Mouse (Mus musculus) neural tube, embryonic 15.5 days (tissue): ENCODE results near the gene Sufu. TPM values are rescaled to one million over a fixed set of nuclear protein-coding genes. Genes with fewer than 3 reads are reported as not detected.

ENCODE experiments used
- ATAC-seq: fragments of 200-750 bp; cut with Nextera tagmentation; 2 replicates; pipeline ENCODE4 v1.8.0; 2017; ENCODE audit warnings: mild to moderate bottlenecking, moderate TSS enrichment, moderate library complexity; ENCODE audit not compliant: low FRiP score
- H3K27ac ChIP-seq: fragments of 300-500 bp; sonication (generic); replicated peaks from 2 replicates; pipeline ENCODE4 v1.5.1; 2015; ENCODE audit warnings: mild to moderate bottlenecking, inconsistent platforms
- H3K27me3 ChIP-seq: fragments of 300-500 bp; sonication (generic); replicated peaks from 2 replicates; pipeline ENCODE4 v1.6.1; 2015; ENCODE audit warnings: inconsistent platforms
- H3K36me3 ChIP-seq: fragments of 300-500 bp; sonication (generic); 2 replicates; pipeline ENCODE4 v1.6.1; 2015; ENCODE audit warnings: inconsistent platforms
- H3K4me1 ChIP-seq: fragments of 300-500 bp; sonication (generic); 2 replicates; pipeline ENCODE4 v1.6.1; 2015; ENCODE audit warnings: inconsistent platforms
- H3K4me2 ChIP-seq: fragments of 300-500 bp; sonication (generic); 2 replicates; pipeline ENCODE4 v1.6.1; 2015; ENCODE audit warnings: inconsistent platforms, mild to moderate bottlenecking, moderate library complexity
- H3K4me3 ChIP-seq: fragments of 300-500 bp; sonication (generic); replicated peaks from 2 replicates; pipeline ENCODE4 v1.5.1; 2015; ENCODE audit warnings: mild to moderate bottlenecking, inconsistent platforms
- H3K9ac ChIP-seq: fragments of 300-500 bp; sonication (generic); replicated peaks from 2 replicates; pipeline ENCODE4 v1.6.1; 2015; ENCODE audit warnings: mild to moderate bottlenecking, inconsistent platforms
- H3K9me3 ChIP-seq: fragments of 300-500 bp; sonication (generic); replicated peaks from 2 replicates; pipeline ENCODE4 v1.6.1; 2016; ENCODE audit warnings: inconsistent platforms
- WGBS: fragments of 180-500 bp; shearing (Covaris S2); methylation state at CpG from one replicate; pipeline ENCODE4 v1.1.7; 2015; ENCODE audit warnings: mixed read lengths; 5-methylcytosine and 5-hydroxymethylcytosine counted together
- polyA plus RNA-seq: library from polyadenylated mRNA; unstranded; fragments of >200 nt; fragmentation: Nextera tagmentation; extraction: Ambion mirVana; gene quantifications from 2 replicates; pipeline ENCODE4 v1.2.1, GENCODE M21; 2015

The Sufu gene
- polyA plus RNA-seq: 18.3 and 21.4 TPM in 2 replicates

DNA sequence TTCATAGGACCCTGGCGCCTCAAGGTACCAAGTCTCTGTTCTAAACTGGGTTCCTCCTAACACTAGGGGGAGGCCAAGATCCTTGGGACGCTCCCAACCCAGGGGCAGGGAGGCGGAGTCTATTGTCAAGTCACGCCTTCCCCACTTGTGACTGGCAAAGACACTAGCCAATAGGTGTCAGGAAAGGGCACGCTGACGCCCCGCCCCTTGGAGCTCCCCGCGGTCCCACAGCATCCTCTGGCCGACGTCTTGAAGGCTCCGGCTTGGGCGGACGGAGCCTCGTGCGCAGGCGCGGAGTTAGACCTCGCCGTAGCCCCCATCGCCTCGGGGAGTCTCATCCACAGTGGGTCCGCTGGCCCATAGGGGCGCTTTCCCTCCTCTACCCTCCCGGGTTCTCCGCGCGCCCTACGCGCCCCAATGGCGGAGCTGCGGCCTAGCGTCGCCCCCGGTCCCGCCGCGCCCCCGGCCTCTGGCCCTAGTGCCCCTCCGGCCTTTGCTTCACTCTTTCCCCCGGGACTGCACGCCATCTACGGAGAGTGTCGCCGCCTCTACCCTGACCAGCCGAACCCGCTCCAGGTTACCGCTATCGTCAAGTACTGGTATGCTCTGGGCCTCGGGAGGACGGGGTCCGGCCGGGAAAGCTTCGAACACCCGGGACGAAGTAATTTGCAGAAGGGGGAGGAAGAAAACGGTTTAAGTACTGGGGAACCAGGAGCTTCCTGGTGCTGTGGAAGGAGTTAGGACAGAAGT is at the start of gene Sufu:
Gene Sufu, plus strand, starts transcription at position 211 of the 750 bp plus-strand sequence.
- Histone ChIP-seq H3K27ac (peak within 1 kb of the TSS; percentile 90), H3K9me3 (no peaks in the 10 kb centered on the region), H3K36me3 (0 out of 2 replicates have a peak, but pooled peaks cover 4% of the 10 kb centered on the region), H3K4me1 (peaks cover 64% of the 10 kb centered on the region), H3K4me2 (peak within 1 kb of the TSS; percentile 86), H3K4me3 (peak within 1 kb of the TSS; percentile 94), H3K9ac (peak within 1 kb of the TSS; percentile 94), H3K27me3 (no peaks in the 10 kb centered on the region)
- under 1% methylated on average over 54 of the region's 57 CpGs for WGBS
- ATAC-seq: peak; percentile 89

GRCm38 (mm10) chr19:46347146-46347545 is 49.5 kb upstream of the Sufu start:
- H3K27ac ChIP-seq: no peak overlapping the region
- H3K36me3 ChIP-seq: no peaks in the 10 kb centered on the region
- no peak overlapping the region for H3K4me3 ChIP-seq
- peaks cover 12% of the 10 kb centered on the region; the same call in 1 of the 2 replicates for H3K27me3 ChIP-seq
- H3K9ac ChIP-seq: no peak overlapping the region
- H3K4me2 ChIP-seq: no peak overlapping the region
- peaks cover 27% of the 10 kb centered on the region for H3K4me1 ChIP-seq
- H3K9me3 ChIP-seq: no peaks in the 10 kb centered on the region
- ATAC-seq: no peak
- WGBS: 100% methylated on average over 1 of the region's 1 CpGs

- WGBS: 29% methylated on average over 14 of the region's 14 CpGs
- no peaks in the 10 kb centered on the region for H3K36me3 ChIP-seq
- H3K27me3 ChIP-seq: peaks cover 12% of the 10 kb centered on the region; the same call in 1 of the 2 replicates
- H3K4me1 ChIP-seq: peaks cover 27% of the 10 kb centered on the region
- H3K9me3 ChIP-seq: no peaks in the 10 kb centered on the region
- H3K4me2 ChIP-seq: peak overlapping the region; percentile 73
- ATAC-seq: peak; percentile 29
- H3K4me3 ChIP-seq: peak overlapping the region; percentile 60
- H3K9ac ChIP-seq: peak overlapping the region; percentile 75
- peak overlapping the region; percentile 92 for H3K27ac ChIP-seq
Observed at GRCm38 (mm10) chr19:46347936-46348668, 48.6 kb upstream of the Sufu start.

DNA sequence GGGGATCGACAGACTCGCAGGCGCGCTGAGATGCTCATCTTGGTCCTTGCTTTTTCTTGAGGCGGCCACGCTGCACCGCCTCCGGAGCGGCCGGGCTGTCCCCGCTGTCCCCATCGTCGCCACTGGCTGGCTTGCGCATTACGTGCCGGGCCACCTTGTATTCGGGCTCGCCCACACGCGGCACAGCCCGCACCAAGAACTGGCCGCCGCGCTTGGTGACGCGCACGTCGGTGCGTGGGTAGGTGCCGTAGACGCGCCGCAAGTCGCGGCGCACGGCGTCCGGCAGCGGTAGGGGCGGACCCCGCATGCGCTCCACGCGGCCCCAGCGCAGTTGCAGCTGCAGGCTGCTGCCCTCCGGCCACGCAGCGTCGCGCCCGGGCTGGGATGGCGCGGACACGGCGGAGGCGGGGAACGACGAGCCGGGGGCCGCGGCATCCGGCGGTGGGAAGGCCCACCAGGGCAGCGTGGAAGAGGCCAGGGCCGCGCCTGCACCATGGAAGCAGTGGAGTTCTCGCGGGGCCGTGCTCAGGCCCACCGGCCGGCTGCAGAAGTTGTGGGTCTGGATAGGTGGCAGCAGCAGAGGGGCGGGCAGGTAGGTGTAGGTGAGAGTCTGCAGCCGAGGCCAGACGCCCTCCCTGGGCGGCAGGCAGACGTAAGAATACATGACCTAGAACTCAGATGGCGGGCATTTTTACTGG is 47.8 kb upstream of the Sufu start:
- Histone ChIP-seq H3K9ac (peak overlapping the region; percentile 75), H3K4me1 (peaks cover 27% of the 10 kb centered on the region), H3K4me2 (peak overlapping the region; percentile 73), H3K4me3 (peak overlapping the region; percentile 60), H3K36me3 (no peaks in the 10 kb centered on the region), H3K27ac (peak overlapping the region; percentile 92), H3K27me3 (0 out of 2 replicates have a peak, but pooled peaks cover 7% of the 10 kb centered on the region), H3K9me3 (no peaks in the 10 kb centered on the region)
- peak; percentile 95 for ATAC-seq
- WGBS: under 1% methylated on average over 78 of the region's 78 CpGs

GRCm38 (mm10) chr19:46349550-46349949 is 47.1 kb upstream of the Sufu start:
- Histone ChIP-seq H3K27me3 (0 out of 2 replicates have a peak, but pooled peaks cover 6% of the 10 kb centered on the region), H3K36me3 (no peaks in the 10 kb centered on the region), H3K4me3 (peak overlapping the region; percentile 60), H3K9ac (peak overlapping the region; percentile 75), H3K4me2 (peak overlapping the region; percentile 73), H3K27ac (peak overlapping the region; percentile 92; the same call in 1 of the 2 replicates), H3K9me3 (no peaks in the 10 kb centered on the region), H3K4me1 (peaks cover 27% of the 10 kb centered on the region)
- WGBS: 33% methylated on average over 6 of the region's 6 CpGs
- ATAC-seq: 0 out of 2 replicates have a peak, but pooled peaks have one; percentile 35

DNA sequence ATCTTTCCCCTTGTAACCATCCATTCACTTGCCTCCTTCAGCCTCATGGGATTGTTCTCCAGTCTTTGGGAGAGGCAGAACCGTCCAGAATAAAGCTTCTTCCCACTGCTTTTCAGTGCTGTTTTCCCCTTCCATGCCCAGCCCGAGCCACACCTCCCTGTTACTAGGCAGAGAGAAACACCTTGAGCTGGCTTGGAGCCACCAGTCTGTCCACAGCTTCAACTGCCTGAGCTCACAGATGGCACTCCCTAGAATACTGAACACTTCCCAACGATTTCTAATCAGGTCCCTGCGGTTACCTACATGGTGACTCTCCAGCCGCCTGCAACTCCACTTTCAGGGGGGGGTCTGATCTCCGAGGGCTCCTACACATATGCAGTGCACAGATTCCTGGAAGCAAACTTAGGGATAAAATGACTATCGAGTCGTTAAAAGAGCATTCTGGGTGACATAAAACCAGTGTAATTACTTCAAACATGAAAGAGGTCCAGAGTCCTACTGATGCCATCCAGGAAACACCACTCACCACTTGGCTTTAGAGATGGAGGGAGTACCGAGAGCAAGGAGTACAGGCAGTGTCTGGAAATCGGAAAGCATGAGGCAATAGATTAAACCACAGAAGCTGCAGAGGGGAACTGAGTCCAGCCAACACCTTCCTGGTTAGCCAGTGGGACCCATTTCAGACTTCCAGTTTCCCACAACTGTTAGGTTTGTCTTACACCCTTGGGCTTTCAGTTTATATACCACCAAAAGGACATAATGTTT is 46.3 kb upstream of the Sufu start, which contains the start of gene 2310034G01Rik:
Gene 2310034G01Rik, minus strand, starts transcription at position 135 of the 765 bp plus-strand sequence.
- H3K4me1 ChIP-seq: peaks cover 27% of the 10 kb centered on the region
- H3K9me3 ChIP-seq: no peaks in the 10 kb centered on the region
- no peak for ATAC-seq
- H3K9ac ChIP-seq: peak within 1 kb of the TSS; percentile 75
- H3K27ac ChIP-seq: peak within 1 kb of the TSS; percentile 92
- H3K4me2 ChIP-seq: peak within 1 kb of the TSS; percentile 73
- H3K4me3 ChIP-seq: peak within 1 kb of the TSS; percentile 60
- H3K36me3 ChIP-seq: no peaks in the 10 kb centered on the region
- 0 out of 2 replicates have a peak, but pooled peaks cover 3% of the 10 kb centered on the region for H3K27me3 ChIP-seq
- WGBS: 56% methylated on average over 10 of the region's 10 CpGs

DNA sequence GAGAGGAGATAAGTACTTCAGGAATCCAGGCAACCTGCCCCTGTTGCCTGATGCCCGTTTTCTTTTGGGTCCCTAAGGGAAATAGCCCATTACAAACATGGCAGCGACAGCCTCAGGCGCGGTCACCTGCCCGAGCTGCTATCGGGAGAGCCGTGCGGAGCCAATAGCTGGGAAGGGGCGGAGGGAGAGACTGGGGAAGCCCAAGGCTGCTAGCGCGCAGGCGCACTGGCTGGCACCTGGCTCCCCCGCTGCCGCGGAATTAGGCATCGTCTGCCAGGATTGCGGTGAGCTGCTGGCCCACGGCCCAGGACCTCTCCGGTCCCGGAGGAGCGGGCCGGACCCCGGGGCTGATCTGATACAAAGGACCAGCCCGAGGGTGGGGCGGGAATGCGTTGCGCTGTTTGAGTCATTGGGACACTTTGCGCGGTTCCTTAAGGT is 40.0 kb upstream of the Sufu start:
- peak overlapping the region; percentile 30 for H3K27ac ChIP-seq

GRCm38 (mm10) chr19:46357344-46358280 is 39.1 kb upstream of the Sufu start:
- ATAC-seq: no peak
- Histone ChIP-seq H3K27ac (no peak overlapping the region), H3K9me3 (no peaks in the 10 kb centered on the region), H3K27me3 (peaks cover 10% of the 10 kb centered on the region; the same call in 1 of the 2 replicates), H3K4me2 (peak overlapping the region; percentile 80), H3K4me1 (peaks cover 23% of the 10 kb centered on the region), H3K4me3 (peak overlapping the region; percentile 63), H3K36me3 (no peaks in the 10 kb centered on the region), H3K9ac (peak overlapping the region; percentile 76)
- 16% methylated on average over 25 of the region's 25 CpGs for WGBS

More for the DNA sequence above, 40.0 kb upstream of the Sufu start:
- no peaks in the 10 kb centered on the region for H3K36me3 ChIP-seq
- peaks cover 10% of the 10 kb centered on the region; the same call in 1 of the 2 replicates for H3K27me3 ChIP-seq
- ATAC-seq: peak; percentile 92
- H3K9ac ChIP-seq: peak overlapping the region; percentile 76
- peaks cover 23% of the 10 kb centered on the region for H3K4me1 ChIP-seq
- under 1% methylated on average over 29 of the region's 29 CpGs for WGBS
- peak overlapping the region; percentile 80 for H3K4me2 ChIP-seq
- H3K9me3 ChIP-seq: no peaks in the 10 kb centered on the region
- peak overlapping the region; percentile 63 for H3K4me3 ChIP-seq

GRCm38 (mm10) chr19:46358381-46358780 is 38.3 kb upstream of the Sufu start:
- 0 out of 2 replicates have a peak overlapping the region, but pooled peaks have one; percentile 7 for H3K9ac ChIP-seq
- H3K9me3 ChIP-seq: no peaks in the 10 kb centered on the region
- no peaks in the 10 kb centered on the region for H3K36me3 ChIP-seq
- peaks cover 23% of the 10 kb centered on the region for H3K4me1 ChIP-seq
- peaks cover 10% of the 10 kb centered on the region; the same call in 1 of the 2 replicates for H3K27me3 ChIP-seq
- peak overlapping the region; percentile 80; the same call in 1 of the 2 replicates for H3K4me2 ChIP-seq
- H3K4me3 ChIP-seq: no peak overlapping the region
- no peak overlapping the region for H3K27ac ChIP-seq
- WGBS: 64% methylated on average over 4 of the region's 4 CpGs
- no peak for ATAC-seq

DNA sequence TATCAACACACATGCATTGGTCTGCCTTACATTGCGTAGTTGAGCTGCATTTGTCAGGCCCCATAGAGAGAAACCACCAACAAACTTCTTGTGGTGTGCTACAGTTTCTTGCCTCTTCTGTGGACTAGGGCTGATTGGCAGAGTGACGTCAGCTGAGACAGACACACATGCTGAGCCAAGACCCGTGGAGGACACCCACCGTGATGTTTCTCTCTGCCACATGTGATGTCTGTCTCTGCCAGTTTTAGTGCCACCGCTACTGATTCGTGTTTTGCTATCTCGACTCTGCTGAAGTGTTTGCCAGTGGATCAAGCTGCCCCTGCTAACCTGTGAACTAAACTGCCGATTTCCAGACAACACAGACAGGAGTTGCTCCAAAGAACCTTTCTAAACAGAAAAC is 34.6 kb upstream of the Sufu start:
- Histone ChIP-seq H3K27ac (no peak overlapping the region), H3K36me3 (no peaks in the 10 kb centered on the region), H3K9me3 (no peaks in the 10 kb centered on the region), H3K4me3 (no peak overlapping the region), H3K27me3 (peaks cover 7% of the 10 kb centered on the region; the same call in 1 of the 2 replicates), H3K9ac (no peak overlapping the region), H3K4me1 (peaks cover 14% of the 10 kb centered on the region), H3K4me2 (no peak overlapping the region)
- WGBS: 88% methylated on average over 8 of the region's 8 CpGs
- no peak for ATAC-seq
